Mouse (Mus musculus) monocyte, adult 2 months (primary cell): ENCODE results near the gene Hk1.

Source experiments
- DNase-seq, 2 experiments: peaks; one replicate each; pipeline ENCODE4 v3.0.0; 2022; ENCODE audit warnings: low spot score in 2 of 2, low read depth in 1 of 2

Hk1 gene

DNA sequence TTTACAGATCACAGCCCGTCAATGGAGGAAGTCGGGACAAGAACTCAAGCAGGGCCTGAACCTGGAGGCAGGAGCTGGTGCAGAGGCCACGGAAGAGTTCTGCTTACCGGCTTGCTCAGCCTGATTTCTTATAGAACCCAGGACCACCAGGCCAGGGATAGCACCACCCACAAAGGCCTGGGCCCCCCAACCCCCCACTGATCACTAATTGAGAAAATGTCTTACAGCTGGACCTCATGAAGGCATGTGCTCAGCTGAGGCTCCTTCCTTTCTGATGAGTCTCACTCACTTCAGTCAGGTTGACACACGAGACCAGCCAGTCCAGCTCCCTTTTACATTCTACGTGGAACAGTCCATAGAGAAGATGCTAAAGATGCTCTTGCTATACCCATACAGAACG lies 153.9 kb downstream of the Hk1 start:
- DNase-seq, result no peak

DNA sequence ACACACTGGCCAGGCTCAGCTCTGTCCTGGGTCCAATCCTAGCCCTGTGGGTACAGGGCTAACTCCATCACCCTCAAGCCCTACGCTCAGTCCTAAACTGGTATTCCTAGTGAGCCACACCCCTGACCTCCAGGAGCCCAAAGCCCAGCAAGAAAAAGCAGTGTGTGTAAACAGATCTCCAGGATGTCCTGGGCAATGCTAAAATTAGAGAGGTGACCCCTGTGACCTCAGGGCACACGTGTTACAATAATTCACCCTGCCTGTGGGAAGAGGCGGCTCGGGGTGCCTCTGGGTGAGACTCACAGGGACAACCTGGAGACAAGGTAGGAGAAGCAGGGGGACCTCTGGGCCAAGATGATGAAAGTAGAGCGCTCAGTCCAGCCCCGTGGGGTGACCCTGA lies 155.5 kb downstream of the Hk1 start:
- no peak for DNase-seq

DNA sequence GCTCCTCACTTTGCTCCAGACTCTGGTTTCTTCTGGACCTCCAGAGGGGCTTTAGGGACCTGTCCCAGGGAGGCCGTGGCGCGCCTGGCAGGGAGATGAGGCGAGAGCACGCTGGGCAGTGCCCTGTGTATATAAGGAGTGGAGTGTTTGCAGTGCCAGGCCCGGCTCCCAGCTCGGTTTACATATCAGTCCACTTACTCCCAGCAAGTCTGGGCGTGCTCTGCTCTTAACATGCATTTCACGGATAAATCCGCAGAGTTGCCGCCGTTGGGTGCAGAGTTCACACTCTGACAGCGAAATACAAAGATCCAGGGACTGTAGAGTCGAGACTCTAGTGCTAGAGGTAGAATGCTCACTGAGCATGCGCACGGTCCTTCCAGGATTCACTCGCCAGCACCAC lies 156.9 kb downstream of the Hk1 start:
- no peak for DNase-seq

DNA sequence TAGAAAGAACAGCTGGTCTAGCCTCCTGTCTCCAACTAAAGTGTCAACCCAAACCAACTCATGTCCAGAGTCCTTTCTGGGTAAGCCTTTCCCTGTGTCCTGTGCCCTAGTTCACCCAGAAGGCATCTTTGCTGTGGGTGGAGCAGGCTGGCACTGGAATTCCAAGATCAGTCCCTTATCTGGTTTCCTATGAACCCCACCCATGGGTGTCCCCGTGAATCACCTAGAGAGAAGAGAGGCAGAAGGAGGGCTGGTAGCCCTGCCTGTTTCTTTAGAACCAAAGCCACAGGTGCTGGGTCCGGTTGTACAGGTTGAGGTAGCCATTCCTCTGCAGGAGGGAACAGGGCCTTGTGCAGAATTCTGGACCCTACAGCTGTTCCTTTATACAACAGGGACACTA lies 158.1 kb downstream of the Hk1 start:
- DNase-seq, result no peak

DNA sequence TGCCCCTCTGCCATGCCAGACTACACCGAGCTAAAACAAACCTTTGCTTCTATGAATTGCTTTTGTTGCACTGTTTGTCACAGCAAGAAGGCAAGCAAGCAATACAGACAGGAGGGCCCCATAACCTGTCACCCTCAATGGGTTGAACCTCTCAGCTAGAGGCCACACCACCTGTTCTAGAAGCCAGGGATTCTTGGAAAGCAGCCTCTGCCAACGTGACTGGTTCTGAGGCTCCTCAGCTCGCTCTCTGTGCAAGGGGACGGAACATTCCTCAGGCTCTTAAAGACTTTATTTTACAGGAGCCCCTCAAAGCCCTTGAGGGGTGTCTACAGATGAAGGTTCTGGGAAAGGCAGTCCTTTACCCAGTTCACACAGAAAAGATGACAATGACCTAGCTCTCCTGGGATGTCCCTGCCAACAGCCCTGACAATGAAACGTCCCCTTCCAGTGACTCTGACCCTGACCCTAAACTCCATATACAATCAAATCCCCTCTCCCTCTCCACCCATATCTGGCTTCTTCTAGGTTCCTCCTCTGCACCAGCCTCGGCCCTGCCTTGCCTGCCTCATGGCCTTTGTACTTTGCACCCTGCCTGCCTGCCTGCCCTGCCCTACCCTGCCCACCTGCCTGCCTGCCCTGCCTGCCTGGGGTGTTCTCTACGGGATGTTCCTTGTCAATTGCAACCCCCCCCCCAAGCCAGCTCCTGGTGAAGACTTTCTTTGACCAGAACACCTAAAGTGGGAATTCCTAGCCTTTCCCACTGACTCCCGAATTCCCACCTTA lies 158.8 kb downstream of the Hk1 start:
- no peak for DNase-seq
